Mouse (Mus musculus) embryonic facial prominence, embryonic 14.5 days (tissue): ENCODE results near the gene Pnp2. TPM values are rescaled to one million over a fixed set of nuclear protein-coding genes. Genes with fewer than 3 reads are reported as not detected.
A peak's percentile ranks its signal among the peaks of the same experiment; 100 is the strongest.
"Not testable (repeated sequence)": the region's sequence is repeated elsewhere in the genome, so short reads cannot be mapped to it uniquely, and the experiment has no call there.

Experiments
- ATAC-seq: fragments of 200-750 bp; cut with Nextera tagmentation; 2 replicates; pipeline ENCODE4 v1.8.0; 2017; ENCODE audit warnings: low read depth, moderate number of reproducible peaks, moderate TSS enrichment
- DNase-seq: peaks from one replicate; pipeline ENCODE4 v3.0.0-alpha.2; 2015; ENCODE audit warnings: low spot score
- H3K27ac ChIP-seq: fragments of 300-500 bp; sonication (generic); replicated peaks from 2 replicates; pipeline ENCODE4 v1.5.1; 2014; ENCODE audit warnings: low read depth, mild to moderate bottlenecking, low read length, moderate library complexity
- H3K27me3 ChIP-seq: fragments of 300-500 bp; sonication (generic); replicated peaks from 2 replicates; pipeline ENCODE4 v1.6.1; 2014; ENCODE audit warnings: low read length; ENCODE audit not compliant: control insufficient read depth, insufficient read depth
- H3K36me3 ChIP-seq: fragments of 300-500 bp; sonication (generic); 2 replicates; pipeline ENCODE4 v1.6.1; 2014; ENCODE audit warnings: low read length, mixed read lengths; ENCODE audit not compliant: control insufficient read depth, insufficient read depth
- H3K4me1 ChIP-seq: fragments of 300-500 bp; sonication (generic); 2 replicates; pipeline ENCODE4 v1.6.1; 2014; ENCODE audit warnings: antibody characterized with exemption, low read length; ENCODE audit not compliant: control insufficient read depth, insufficient read depth
- H3K4me2 ChIP-seq: fragments of 300-500 bp; sonication (generic); 2 replicates; pipeline ENCODE4 v1.6.1; 2014; ENCODE audit warnings: low read depth, mild to moderate bottlenecking, low read length, moderate library complexity, mixed read lengths
- H3K4me3 ChIP-seq: fragments of 300-500 bp; sonication (generic); 2 replicates; pipeline ENCODE4 v1.5.1; 2014; ENCODE audit warnings: low read depth, mild to moderate bottlenecking, low read length
- H3K9ac ChIP-seq: fragments of 300-500 bp; sonication (generic); 2 replicates; pipeline ENCODE4 v1.6.1; 2014; ENCODE audit warnings: low read depth, mild to moderate bottlenecking, low read length, moderate library complexity, mixed read lengths
- H3K9me3 ChIP-seq: fragments of 300-500 bp; sonication (generic); 2 replicates; pipeline ENCODE4 v1.6.1; 2016; ENCODE audit warnings: low read length; ENCODE audit not compliant: control insufficient read depth
- WGBS: fragments of 180-500 bp; shearing (Covaris S2); extraction: QIAGEN DNeasy Blood & Tissue Kit; methylation state at CpG from one replicate; pipeline ENCODE4 v1.1.7; 2014; 5-methylcytosine and 5-hydroxymethylcytosine counted together
- polyA plus RNA-seq: library from polyadenylated mRNA; unstranded; fragments of >200 nt; fragmentation: Nextera tagmentation; extraction: Ambion mirVana; gene quantifications from 2 replicates; pipeline ENCODE4 v1.2.1, GENCODE M21; 2014

The Pnp2 gene
- polyA plus RNA-seq, 1 experiment from 2014 or later = 0.45 TPM

GRCm38 (mm10) chr14:50969558-50970544, 14.1 kb downstream of the Pnp2 start:
- DNase-seq (peak; percentile 35), ATAC-seq (no peak)
- H3K4me1 ChIP-seq = no peaks in the 10 kb centered on the region; the same call in 1 of the 2 replicates
- no peak overlapping the region for H3K4me3 ChIP-seq
- no peaks in the 10 kb centered on the region for H3K9me3 ChIP-seq
- no peaks in the 10 kb centered on the region for H3K27me3 ChIP-seq
- no peak overlapping the region for H3K9ac ChIP-seq
- H3K36me3 ChIP-seq = no peaks in the 10 kb centered on the region
- H3K4me2 ChIP-seq = peak overlapping the region; percentile 3; the same call in 1 of the 2 replicates
- H3K27ac ChIP-seq = no peak overlapping the region
- 28% methylated on average over 12 of the region's 12 CpGs for WGBS

GRCm38 (mm10) chr14:50970822-50971221, 15.0 kb downstream of the Pnp2 start:
- no peak for DNase-seq
- H3K36me3 ChIP-seq = no peaks in the 10 kb centered on the region
- H3K9ac ChIP-seq = no peak overlapping the region
- H3K9me3 ChIP-seq = no peaks in the 10 kb centered on the region
- H3K27me3 ChIP-seq = no peaks in the 10 kb centered on the region
- H3K4me3 ChIP-seq = no peak overlapping the region
- 63% methylated on average over 1 of the region's 1 CpGs for WGBS
- H3K4me1 ChIP-seq = no peaks in the 10 kb centered on the region; the same call in 1 of the 2 replicates
- no peak for ATAC-seq
- no peak overlapping the region for H3K27ac ChIP-seq
- H3K4me2 ChIP-seq = no peak overlapping the region

- WGBS = 89% methylated on average over 4 of the region's 5 CpGs
- not testable (repeated sequence) for H3K4me3 ChIP-seq, H3K27me3 ChIP-seq, DNase-seq, H3K4me1 ChIP-seq, H3K9me3 ChIP-seq, H3K4me2 ChIP-seq, ATAC-seq, H3K36me3 ChIP-seq, H3K27ac ChIP-seq, H3K9ac ChIP-seq
These were observed 17.3 kb downstream of the Pnp2 start for GRCm38 (mm10) chr14:50973054-50973453.

DNA sequence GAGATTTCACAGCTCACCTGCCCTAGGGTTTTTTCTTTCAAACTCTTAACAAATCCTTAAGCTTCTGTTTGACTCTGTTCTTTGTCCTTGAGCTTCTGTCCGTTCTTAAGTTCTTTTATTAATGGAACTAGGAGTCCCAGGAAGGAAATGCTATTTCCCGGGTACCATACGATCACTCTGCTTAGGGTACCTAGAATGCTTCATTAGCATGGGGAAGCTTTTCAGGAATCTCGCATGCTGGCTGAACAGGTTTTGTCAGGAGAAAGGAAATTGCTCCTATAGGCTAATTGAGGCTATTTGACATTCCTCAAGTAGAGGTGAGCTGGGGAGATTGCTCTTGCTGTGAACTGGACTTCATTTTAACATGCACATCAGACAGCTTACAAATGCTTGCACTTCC, 17.9 kb downstream of the Pnp2 start:
- 45% methylated on average over 4 of the region's 4 CpGs for WGBS
- Histone ChIP-seq H3K27ac (no peak overlapping the region), H3K4me1 (no peaks in the 10 kb centered on the region; the same call in 1 of the 2 replicates), H3K4me3 (no peak overlapping the region), H3K4me2 (no peak overlapping the region), H3K9me3 (no peaks in the 10 kb centered on the region), H3K27me3 (no peaks in the 10 kb centered on the region), H3K9ac (no peak overlapping the region), H3K36me3 (no peaks in the 10 kb centered on the region)
- ATAC-seq (no peak), DNase-seq (peak; percentile 39)

DNA sequence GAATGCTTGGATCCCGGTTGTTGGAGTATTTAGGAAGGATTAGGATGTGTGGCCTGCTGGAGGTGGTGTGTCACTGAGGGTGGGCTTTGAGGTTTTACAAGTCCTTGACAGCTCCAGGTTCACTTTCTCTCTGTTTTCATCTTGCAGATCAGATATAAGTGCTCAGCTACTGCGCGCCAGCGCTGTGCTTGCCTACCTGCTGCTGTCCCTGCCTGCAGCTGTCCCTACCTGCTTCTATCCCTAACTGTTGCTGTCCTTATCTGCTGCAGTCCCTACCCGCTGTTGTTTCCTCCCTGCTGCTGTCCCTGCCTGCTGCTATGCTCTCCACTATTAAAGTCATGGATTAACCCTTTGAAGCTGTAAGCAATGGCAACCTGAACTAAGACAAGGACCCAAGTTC, 19.2 kb downstream of the Pnp2 start:
- no peak overlapping the region for H3K27ac ChIP-seq
- no peak overlapping the region for H3K9ac ChIP-seq
- WGBS = 59% methylated on average over 5 of the region's 5 CpGs
- ATAC-seq (no peak), DNase-seq (no peak)
- no peaks in the 10 kb centered on the region for H3K9me3 ChIP-seq
- H3K4me1 ChIP-seq = no peaks in the 10 kb centered on the region; the same call in 1 of the 2 replicates
- no peak overlapping the region for H3K4me3 ChIP-seq
- H3K27me3 ChIP-seq = no peaks in the 10 kb centered on the region
- no peak overlapping the region for H3K4me2 ChIP-seq
- no peaks in the 10 kb centered on the region for H3K36me3 ChIP-seq

GRCm38 (mm10) chr14:50976674-50977073, 20.9 kb downstream of the Pnp2 start:
- H3K27ac ChIP-seq = no peak overlapping the region
- H3K9ac ChIP-seq = 0 out of 2 replicates have a peak overlapping the region, but pooled peaks have one; percentile 34
- no peak for ATAC-seq
- no peaks in the 10 kb centered on the region for H3K27me3 ChIP-seq
- DNase-seq = peak; percentile 67
- H3K4me2 ChIP-seq = peak overlapping the region; percentile 35
- H3K4me3 ChIP-seq = peak overlapping the region; percentile 6; the same call in 1 of the 2 replicates
- 14% methylated on average over 9 of the region's 9 CpGs for WGBS
- no peaks in the 10 kb centered on the region for H3K9me3 ChIP-seq
- H3K4me1 ChIP-seq = no peaks in the 10 kb centered on the region
- H3K36me3 ChIP-seq = no peaks in the 10 kb centered on the region

DNA sequence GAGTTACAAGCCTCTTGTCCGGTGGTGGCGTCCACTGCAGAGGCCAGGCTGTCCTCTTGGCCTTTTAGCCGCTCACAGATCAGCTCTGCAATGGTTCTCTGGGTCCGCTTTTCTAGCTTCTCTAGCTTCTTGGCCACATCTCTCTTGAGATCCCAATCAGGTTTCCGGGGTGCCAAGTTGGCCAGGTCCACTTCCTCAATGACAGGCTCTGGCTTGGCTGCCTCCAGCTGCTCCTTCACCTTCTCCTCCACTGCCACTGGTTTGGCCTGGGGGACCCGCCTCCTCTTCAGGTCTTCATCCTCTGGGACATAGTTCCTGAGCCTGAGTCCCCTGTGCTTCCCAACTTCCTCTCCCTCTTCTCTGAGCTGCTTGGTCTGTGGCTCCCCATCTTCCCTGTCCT, 22.7 kb downstream of the Pnp2 start:
- not testable (repeated sequence) for H3K27me3 ChIP-seq, H3K4me1 ChIP-seq, H3K9ac ChIP-seq, H3K36me3 ChIP-seq, H3K4me3 ChIP-seq, H3K9me3 ChIP-seq, H3K4me2 ChIP-seq, DNase-seq, ATAC-seq, H3K27ac ChIP-seq
- WGBS = 91% methylated on average over 6 of the region's 6 CpGs

- DNase-seq = no peak
- Histone ChIP-seq H3K27ac (no peak overlapping the region), H3K9me3 (no peaks in the 10 kb centered on the region), H3K36me3 (no peaks in the 10 kb centered on the region), H3K4me1 (no peaks in the 10 kb centered on the region), H3K9ac (no peak overlapping the region), H3K4me3 (no peak overlapping the region), H3K4me2 (no peak overlapping the region), H3K27me3 (no peaks in the 10 kb centered on the region)
- no peak for ATAC-seq
These were observed 23.8 kb downstream of the Pnp2 start for GRCm38 (mm10) chr14:50979631-50980030.
